Mouse (Mus musculus): Measurements from ENCODE around the gene Aloxe3. TPM values are rescaled to one million over a fixed set of nuclear protein-coding genes. Genes with fewer than 3 reads are reported as not detected.

Gene Aloxe3
- polyA plus RNA-seq, 1 experiment from 2014 or later: 0.17 TPM

DNA sequence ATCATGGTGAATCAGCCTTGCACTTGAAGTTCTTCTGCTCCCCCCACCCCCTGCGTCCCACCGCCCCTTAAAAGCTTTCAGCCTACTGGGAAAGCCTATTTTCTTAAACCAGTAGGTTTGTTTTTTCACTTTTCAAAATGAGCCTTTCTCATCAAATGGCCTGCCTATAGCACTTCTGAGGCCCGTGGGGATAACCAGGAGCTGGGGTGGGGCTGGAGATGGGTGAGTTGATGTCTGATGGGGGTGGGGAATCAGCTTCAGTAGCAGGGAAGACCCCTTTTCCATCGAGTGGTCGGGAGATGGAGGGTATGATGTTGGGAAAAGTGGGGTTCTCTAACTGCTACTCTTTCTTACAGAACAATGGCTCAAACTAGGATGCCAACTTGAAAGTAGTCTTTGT lies 8.9 kb upstream of the Aloxe3 start:
- H3K4me3 ChIP-seq (ENCODE audit: low read depth, low read length): 0 out of 2 replicates have a peak overlapping the region, but pooled peaks have one; percentile 1
- H3K9ac ChIP-seq: no peak overlapping the region
- DNase-seq: no peak
- no peak for TF ChIP-seq CTCF (IDR thresholded peaks at IDR 0.05; ENCODE audit: low read depth)
- H3K4me2 ChIP-seq: peak overlapping the region; percentile 93
- no peak overlapping the region for H3K27ac ChIP-seq (ENCODE audit: low read depth)
- 43% methylated on average over 5 of the region's 5 CpGs for WGBS
- H3K9me3 ChIP-seq (ENCODE audit: low read depth, low read length): no peaks in the 10 kb centered on the region
- no peaks in the 10 kb centered on the region; the same call in 1 of the 2 replicates for H3K27me3 ChIP-seq (ENCODE audit: insufficient read depth, low read length)
- no peak for ATAC-seq (ENCODE audit: insufficient read depth)
- H3K4me1 ChIP-seq (ENCODE audit: insufficient read depth): peaks cover 7% of the 10 kb centered on the region
- no peaks in the 10 kb centered on the region for H3K36me3 ChIP-seq (ENCODE audit: insufficient read depth)

DNA sequence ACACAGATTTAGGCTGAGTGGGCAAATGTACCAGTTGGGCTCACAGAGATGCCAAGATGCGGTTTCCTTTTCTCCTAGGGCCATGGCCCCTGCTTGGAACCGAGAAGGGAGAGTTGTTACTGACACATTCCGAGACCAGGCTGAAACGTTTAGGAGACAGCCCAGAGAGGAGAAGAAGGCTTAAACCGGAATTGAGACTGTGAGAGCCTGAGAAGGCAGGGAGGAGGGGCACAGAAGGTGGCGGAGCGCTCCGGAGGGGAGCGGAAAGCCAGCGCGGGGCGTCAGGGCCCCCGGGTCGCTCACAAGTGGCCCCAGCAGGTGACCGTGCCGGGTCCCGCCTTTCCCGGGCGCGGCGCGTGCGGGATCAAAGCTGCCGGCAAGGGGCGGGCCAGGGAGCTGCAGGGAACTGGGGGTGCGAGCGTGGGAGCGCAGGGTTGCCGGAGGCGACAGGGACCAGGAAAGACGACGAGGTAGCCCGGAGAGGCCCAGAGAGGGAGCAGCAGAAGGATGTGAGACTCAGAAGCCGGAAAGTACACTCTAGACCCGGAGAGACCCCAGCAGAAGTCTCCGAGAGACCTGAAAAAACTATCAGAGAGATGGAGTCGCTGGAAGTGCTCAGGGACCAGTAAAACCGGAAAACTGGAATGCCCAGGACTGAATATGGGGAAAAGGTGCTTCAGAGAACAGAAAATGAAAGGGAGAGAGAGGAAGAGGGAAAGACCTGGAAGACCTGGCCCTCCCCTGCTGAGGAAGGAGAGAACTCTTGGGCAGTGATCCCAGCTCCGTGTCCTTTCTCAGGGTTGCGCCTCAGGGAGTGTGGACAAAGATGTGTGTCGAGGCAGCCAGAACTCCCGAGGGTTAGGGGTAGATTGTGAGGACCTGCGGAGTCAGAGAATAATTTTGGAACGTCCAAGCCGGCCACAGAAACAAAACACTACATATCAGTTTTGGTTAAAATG lies 7.7 kb upstream of the Aloxe3 start:
- H3K36me3 ChIP-seq (ENCODE audit: insufficient read depth): no peaks in the 10 kb centered on the region
- H3K27ac ChIP-seq (ENCODE audit: low read depth): peak overlapping the region; percentile 87
- peaks cover 7% of the 10 kb centered on the region for H3K4me1 ChIP-seq (ENCODE audit: insufficient read depth)
- peak overlapping the region; percentile 68 for H3K9ac ChIP-seq
- H3K27me3 ChIP-seq (ENCODE audit: insufficient read depth, low read length): no peaks in the 10 kb centered on the region; the same call in 1 of the 2 replicates
- no peak for TF ChIP-seq CTCF (IDR thresholded peaks at IDR 0.05; ENCODE audit: low read depth)
- H3K4me3 ChIP-seq (ENCODE audit: low read depth, low read length): peak overlapping the region; percentile 74
- WGBS: under 1% methylated on average over 45 of the region's 45 CpGs
- H3K9me3 ChIP-seq (ENCODE audit: low read depth, low read length): no peaks in the 10 kb centered on the region
- peak; percentile 68 for DNase-seq
- peak; percentile 9; the same call in 1 of the 2 replicates for ATAC-seq (ENCODE audit: insufficient read depth)
- H3K4me2 ChIP-seq: peak overlapping the region; percentile 93

DNA sequence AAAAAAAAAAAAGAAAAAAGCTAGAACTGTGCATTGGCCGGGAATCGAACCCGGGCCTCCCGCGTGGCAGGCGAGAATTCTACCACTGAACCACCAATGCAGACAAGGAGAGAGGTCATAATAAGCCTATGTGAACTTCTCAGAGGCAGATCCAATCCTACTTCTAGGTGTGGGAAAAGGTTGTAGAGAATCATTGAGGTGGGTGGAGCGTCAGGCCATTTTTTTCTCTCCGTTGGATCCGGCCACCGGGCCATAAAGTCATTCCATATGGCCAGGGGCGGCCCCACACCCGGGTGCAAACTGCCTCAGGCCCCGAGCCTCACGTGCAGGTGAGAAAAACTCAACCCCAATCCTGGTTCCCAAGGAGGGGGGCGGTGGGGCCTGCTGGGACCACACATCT lies 6.9 kb upstream of the Aloxe3 start:
- Histone ChIP-seq H3K27me3 (ENCODE audit: insufficient read depth, low read length) (no peaks in the 10 kb centered on the region; the same call in 1 of the 2 replicates), H3K27ac (ENCODE audit: low read depth) (no peak overlapping the region), H3K9ac (0 out of 2 replicates have a peak overlapping the region, but pooled peaks have one; percentile 30), H3K4me2 (peak overlapping the region; percentile 93), H3K9me3 (ENCODE audit: low read depth, low read length) (no peaks in the 10 kb centered on the region), H3K4me1 (ENCODE audit: insufficient read depth) (peaks cover 7% of the 10 kb centered on the region), H3K36me3 (ENCODE audit: insufficient read depth) (no peaks in the 10 kb centered on the region), H3K4me3 (ENCODE audit: low read depth, low read length) (peak overlapping the region; percentile 74)
- ATAC-seq (ENCODE audit: insufficient read depth) (no peak; the same call in 1 of the 2 replicates), DNase-seq (peak; percentile 94)
- WGBS: under 1% methylated on average over 15 of the region's 15 CpGs
- TF ChIP-seq CTCF (IDR thresholded peaks at IDR 0.05; ENCODE audit: low read depth): no peak

DNA sequence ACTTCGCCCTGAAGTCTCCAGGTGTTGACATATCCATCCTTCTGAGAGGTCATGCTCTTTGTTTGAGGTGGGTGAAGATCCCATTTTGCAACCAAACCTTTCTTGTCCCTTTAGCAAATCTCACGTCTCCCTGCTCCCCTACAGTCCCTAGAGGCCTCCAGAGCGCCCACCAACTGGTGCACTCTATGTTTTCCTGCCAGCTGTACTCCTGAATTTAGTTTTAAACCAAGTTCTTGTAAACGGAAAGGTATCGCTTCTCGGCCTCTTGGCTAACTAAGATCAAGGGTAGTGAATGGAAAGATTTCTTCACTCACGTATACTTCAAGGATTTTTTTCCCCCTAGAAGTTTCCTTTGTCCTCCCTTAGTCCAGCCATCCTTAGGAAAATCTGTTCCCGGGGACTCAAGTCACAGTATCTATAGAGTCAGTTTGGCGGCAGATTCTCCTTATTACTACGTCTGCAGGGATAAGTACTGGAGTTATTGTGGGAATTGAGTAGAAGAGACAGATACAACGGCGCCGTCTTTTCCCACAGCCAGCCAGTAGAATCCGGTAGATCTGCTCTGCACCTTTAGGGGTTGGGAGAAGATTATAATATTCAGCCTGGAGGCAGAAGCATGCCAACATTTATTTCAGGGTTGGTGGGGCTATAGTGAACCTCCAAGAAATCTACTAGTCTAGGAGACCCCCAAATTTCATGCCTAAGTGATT lies 6.1 kb upstream of the Aloxe3 start:
- H3K9ac ChIP-seq: peak overlapping the region; percentile 31; the same call in 1 of the 2 replicates
- WGBS: 32% methylated on average over 14 of the region's 14 CpGs
- ATAC-seq (ENCODE audit: insufficient read depth): no peak
- peak overlapping the region; percentile 93 for H3K4me2 ChIP-seq
- H3K27ac ChIP-seq (ENCODE audit: low read depth): no peak overlapping the region
- DNase-seq: peak; percentile 20
- peaks cover 7% of the 10 kb centered on the region for H3K4me1 ChIP-seq (ENCODE audit: insufficient read depth)
- H3K27me3 ChIP-seq (ENCODE audit: insufficient read depth, low read length): no peaks in the 10 kb centered on the region; the same call in 1 of the 2 replicates
- no peaks in the 10 kb centered on the region for H3K36me3 ChIP-seq (ENCODE audit: insufficient read depth)
- H3K4me3 ChIP-seq (ENCODE audit: low read depth, low read length): peak overlapping the region; percentile 74
- TF ChIP-seq CTCF (IDR thresholded peaks at IDR 0.05; ENCODE audit: low read depth): no peak
- no peaks in the 10 kb centered on the region for H3K9me3 ChIP-seq (ENCODE audit: low read depth, low read length)

DNA sequence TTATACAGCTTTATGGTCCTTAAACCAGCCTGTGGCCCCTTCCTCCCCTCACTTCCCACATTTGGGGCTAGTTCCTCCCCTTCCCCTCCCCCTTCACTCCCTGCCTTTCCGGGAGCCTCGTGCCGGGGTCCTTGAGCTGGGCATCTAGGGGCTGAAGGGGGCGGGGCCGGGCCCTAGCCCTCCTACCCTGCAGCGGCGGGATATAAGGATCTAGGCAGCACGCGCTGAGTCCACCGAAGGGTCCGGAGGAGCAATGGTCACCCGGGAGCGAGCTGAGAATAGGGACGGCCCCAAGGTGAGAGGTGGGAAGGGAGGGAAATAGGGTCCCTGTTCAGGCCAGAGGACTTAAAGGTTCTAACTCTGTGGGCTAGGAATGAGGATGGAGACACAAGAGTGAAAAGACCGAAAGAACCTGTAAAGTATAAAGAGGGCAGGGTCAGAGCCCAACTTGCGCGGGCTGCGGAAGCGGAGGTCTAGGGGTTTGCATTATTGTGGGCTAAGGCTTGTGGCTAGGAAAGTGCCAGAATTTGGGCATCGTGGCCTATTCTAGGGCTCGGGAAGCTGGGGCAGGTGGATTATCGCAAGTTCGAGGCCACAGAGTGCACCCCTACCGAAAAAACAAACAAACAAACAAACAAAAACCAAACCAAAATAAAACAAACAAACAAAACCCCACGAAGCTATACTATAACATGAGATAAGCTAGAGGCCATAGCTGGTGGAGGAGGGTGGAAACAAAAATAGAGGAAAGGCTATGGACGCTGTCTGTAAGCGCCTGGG lies 5.3 kb upstream of the Aloxe3 start, which contains the start of gene Hes7:
TSS of gene Hes7 (plus strand) at position 184 of the 780 bp plus-strand sequence.
- 2% methylated on average over 27 of the region's 27 CpGs for WGBS
- H3K27me3 ChIP-seq (ENCODE audit: insufficient read depth, low read length): no peaks in the 10 kb centered on the region
- no peaks in the 10 kb centered on the region for H3K9me3 ChIP-seq (ENCODE audit: low read depth, low read length)
- ATAC-seq (ENCODE audit: insufficient read depth) (no peak), DNase-seq (peak; percentile 61)
- peaks cover 7% of the 10 kb centered on the region for H3K4me1 ChIP-seq (ENCODE audit: insufficient read depth)
- H3K27ac ChIP-seq (ENCODE audit: low read depth): no peak within 1 kb of the TSS
- H3K4me3 ChIP-seq (ENCODE audit: low read depth, low read length): peak within 1 kb of the TSS; percentile 74
- no peaks in the 10 kb centered on the region for H3K36me3 ChIP-seq (ENCODE audit: insufficient read depth)
- peak within 1 kb of the TSS; percentile 93 for H3K4me2 ChIP-seq
- no peak for TF ChIP-seq CTCF (IDR thresholded peaks at IDR 0.05; ENCODE audit: low read depth)
- peak within 1 kb of the TSS; percentile 69 for H3K9ac ChIP-seq

DNA sequence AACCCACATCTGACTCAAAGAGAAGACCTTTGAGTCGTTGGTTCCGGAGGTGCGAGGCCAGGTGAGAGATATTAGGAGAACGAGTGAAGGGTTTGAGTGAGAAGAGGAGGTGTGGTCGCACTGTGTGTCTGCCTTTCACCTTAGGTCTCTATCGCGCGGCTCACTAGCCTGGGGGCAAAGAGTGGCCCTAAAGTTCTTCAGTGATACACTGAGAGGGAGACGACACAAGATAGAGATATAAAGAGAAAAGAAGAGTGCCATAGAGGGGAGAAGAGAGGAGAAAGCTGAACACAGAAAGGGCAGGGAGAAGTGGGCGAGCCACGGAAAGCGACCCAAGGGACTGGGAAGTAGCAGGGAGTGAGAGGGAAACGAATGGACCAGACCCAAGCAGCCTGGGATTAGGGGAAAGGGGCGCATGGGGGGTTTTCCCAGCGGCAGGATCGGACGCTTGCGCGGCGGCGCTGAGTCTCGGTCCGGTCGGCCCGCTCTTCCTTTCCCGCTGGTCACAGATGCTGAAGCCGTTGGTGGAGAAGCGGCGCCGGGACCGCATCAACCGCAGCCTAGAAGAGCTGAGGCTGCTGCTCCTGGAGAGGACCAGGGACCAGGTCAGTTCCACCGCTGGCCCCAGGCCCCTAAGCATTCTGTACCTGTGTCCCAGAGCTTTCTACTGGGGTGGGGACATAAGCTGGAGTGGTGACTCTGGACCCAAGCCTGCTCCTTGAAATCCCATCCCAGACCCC lies 4.5 kb upstream of the Aloxe3 start:
- ATAC-seq (ENCODE audit: insufficient read depth): no peak
- H3K4me2 ChIP-seq: peak overlapping the region; percentile 93
- H3K9me3 ChIP-seq (ENCODE audit: low read depth, low read length): no peaks in the 10 kb centered on the region
- H3K9ac ChIP-seq: peak overlapping the region; percentile 69
- H3K27ac ChIP-seq (ENCODE audit: low read depth): no peak overlapping the region
- H3K27me3 ChIP-seq (ENCODE audit: insufficient read depth, low read length): no peaks in the 10 kb centered on the region
- no peaks in the 10 kb centered on the region for H3K36me3 ChIP-seq (ENCODE audit: insufficient read depth)
- WGBS: under 1% methylated on average over 33 of the region's 33 CpGs
- DNase-seq: peak; percentile 57
- H3K4me1 ChIP-seq (ENCODE audit: insufficient read depth): peaks cover 7% of the 10 kb centered on the region
- peak overlapping the region; percentile 74 for H3K4me3 ChIP-seq (ENCODE audit: low read depth, low read length)
- TF ChIP-seq CTCF (IDR thresholded peaks at IDR 0.05; ENCODE audit: low read depth): no peak

Measured in lung, embryonic 14.5 days (tissue).